Mouse (Mus musculus) Patski (cell line): ENCODE data around the gene Cdc26. TPM values are rescaled to one million over a fixed set of nuclear protein-coding genes. Genes with fewer than 3 reads are reported as not detected.
A peak's percentile ranks its signal among the peaks of the same experiment; 100 is the strongest.

Experiments used
- ATAC-seq: fragments of 100-300 bp; one replicate; pipeline ENCODE4 v1.8.0; 2021
- CTCF ChIA-PET: fragments of 350-600 bp; sonication (Branson Sonifier 250); formaldehyde crosslinking; loops from one replicate; lab custom pipeline; 2022; ENCODE audit warnings: inconsistent platforms; lab: Charles Lee
- POLR2A ChIA-PET: fragments of 350-600 bp; sonication (Branson Sonifier 250); formaldehyde crosslinking; loops from one replicate; lab custom pipeline; 2022; ENCODE audit warnings: antibody characterized with exemption, inconsistent platforms; lab: Charles Lee
- DNase-seq: peaks from one replicate; pipeline ENCODE4 v3.0.0-alpha.2; 2011; ENCODE audit warnings: low read depth, low spot score
- H3K27me3 ChIP-seq: fragments of 371-371 bp; one replicate; pipeline ENCODE4 v1.5.1; 2021
- CTCF ChIP-seq: fragments of 100-300 bp; IDR thresholded peaks from one replicate; pipeline ENCODE4 v1.5.1; 2021
- in situ Hi-C: fragments of 300-500 bp; cut with MboI; formaldehyde crosslinking; loops from 3 replicates; pipeline ENCODE4 v1.11.1; 2018; ENCODE audit warnings: low pct_unique_long_range_greater_than_20kb, mixed read lengths
- polyA plus RNA-seq: library from polyadenylated mRNA; unstranded; gene quantifications from one replicate; pipeline ENCODE4 v1.2.3, GENCODE M21; 2021

The Cdc26 gene
- polyA plus RNA-seq, 1 experiment from 2014 or later, result 32.2 TPM

GRCm38 (mm10) chr4:62406133-62406532 is 2.3 kb downstream of the Cdc26 start:
- no peaks in the 10 kb centered on the region for H3K27me3 ChIP-seq
- ChIA-PET CTCF (interaction anchor here (1.1 kb wide), 1 partner anchor 9 kb away, joined by 3 read pairs; no protein-coding TSS in a partner anchor), POLR2A (no interaction called here)
- no peak for TF ChIP-seq CTCF
- in situ Hi-C loops, result loop anchor here (5.0 kb wide), 1 partner anchor 101 kb away; no protein-coding TSS in a partner anchor
- DNase-seq (no peak), ATAC-seq (no peak)

DNA sequence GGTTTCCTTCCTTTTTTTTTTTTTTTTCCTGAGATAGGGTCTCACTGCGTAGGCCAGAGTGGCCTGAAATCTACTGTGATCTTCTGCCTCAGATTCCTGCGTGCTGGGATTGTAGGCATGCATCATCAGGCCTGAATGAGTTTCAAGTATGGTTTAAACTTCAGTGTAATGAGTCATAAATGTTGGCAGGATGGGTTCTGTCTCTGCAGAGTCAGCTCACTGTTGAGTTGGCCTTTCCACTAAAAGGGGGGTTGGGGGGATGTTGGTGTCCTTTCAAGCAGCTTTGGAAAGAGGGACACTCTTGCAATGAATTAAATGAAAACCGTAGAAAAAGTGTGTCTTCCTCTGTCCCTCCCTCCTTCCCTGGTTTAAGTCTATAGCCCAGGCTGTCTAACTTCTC is 9.5 kb downstream of the Cdc26 start:
- peak; percentile 28 for DNase-seq
- TF ChIP-seq CTCF, result no peak
- ATAC-seq, result no peak
- POLR2A ChIA-PET, result no interaction called here
- CTCF ChIA-PET, result interaction anchor here (1.6 kb wide), 1 partner anchor 9 kb away, joined by 5 read pairs; no protein-coding TSS in a partner anchor
- in situ Hi-C loops, result no loop called here
- H3K27me3 ChIP-seq, result no peaks in the 10 kb centered on the region

GRCm38 (mm10) chr4:62397616-62398365 is 10.7 kb downstream of the Cdc26 start:
- ATAC-seq, result no peak
- DNase-seq, result no peak
- no peak for TF ChIP-seq CTCF
- POLR2A ChIA-PET, result interaction anchor here (0.7 kb wide), 1 partner anchor 98 kb away, joined by 3 read pairs; no protein-coding TSS in a partner anchor
- in situ Hi-C loops, result no loop called here
- CTCF ChIA-PET, result interaction anchor here (0.7 to 1.9 kb wide), 3 partner anchors 8 to 31 kb away, joined by 3 to 6 read pairs (median 3); partner anchors contain the start of genes Cdc26 and Prpf4
- no peaks in the 10 kb centered on the region for H3K27me3 ChIP-seq

DNA sequence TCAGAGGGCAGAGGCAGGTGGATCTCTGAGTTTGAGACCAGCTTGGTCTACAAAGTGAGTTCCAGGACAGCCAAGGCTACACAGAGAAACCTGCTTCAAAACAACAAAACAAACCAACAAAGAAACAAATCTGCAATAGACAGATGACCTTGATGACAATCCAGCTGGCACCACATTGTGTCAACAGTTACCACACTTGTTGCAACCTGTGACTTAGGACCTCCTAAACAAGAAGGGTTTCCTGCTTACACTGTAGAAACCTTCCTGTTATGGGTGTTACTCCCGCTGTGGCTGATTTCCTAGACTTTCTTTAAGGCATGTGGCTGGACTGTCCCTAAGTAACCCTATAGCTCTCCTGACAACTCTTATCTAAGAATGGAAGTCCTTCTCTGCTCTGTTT is 12.6 kb downstream of the Cdc26 start:
- in situ Hi-C loops, result no loop called here
- H3K27me3 ChIP-seq, result no peaks in the 10 kb centered on the region
- no peak for TF ChIP-seq CTCF
- ATAC-seq (no peak), DNase-seq (no peak)
- ChIA-PET CTCF (no interaction called here), POLR2A (no interaction called here)

- POLR2A ChIA-PET, result no interaction called here
- H3K27me3 ChIP-seq, result no peaks in the 10 kb centered on the region
- in situ Hi-C loops, result no loop called here
- CTCF ChIA-PET, result interaction anchor here (1.7 kb wide), 1 partner anchor 12 kb away, joined by 5 read pairs; no protein-coding TSS in a partner anchor
- no peak for ATAC-seq
- TF ChIP-seq CTCF, result no peak
- DNase-seq, result no peak
These were observed 15.0 kb downstream of the Cdc26 start for GRCm38 (mm10) chr4:62393459-62393858.

GRCm38 (mm10) chr4:62391892-62392291 is 16.6 kb downstream of the Cdc26 start:
- H3K27me3 ChIP-seq, result no peaks in the 10 kb centered on the region
- ATAC-seq (no peak), DNase-seq (no peak)
- CTCF ChIA-PET, result interaction anchor here (1.7 kb wide), 1 partner anchor 10 kb away, joined by 5 read pairs; no protein-coding TSS in a partner anchor
- no peak for TF ChIP-seq CTCF
- in situ Hi-C loops, result no loop called here
- POLR2A ChIA-PET, result no interaction called here

DNA sequence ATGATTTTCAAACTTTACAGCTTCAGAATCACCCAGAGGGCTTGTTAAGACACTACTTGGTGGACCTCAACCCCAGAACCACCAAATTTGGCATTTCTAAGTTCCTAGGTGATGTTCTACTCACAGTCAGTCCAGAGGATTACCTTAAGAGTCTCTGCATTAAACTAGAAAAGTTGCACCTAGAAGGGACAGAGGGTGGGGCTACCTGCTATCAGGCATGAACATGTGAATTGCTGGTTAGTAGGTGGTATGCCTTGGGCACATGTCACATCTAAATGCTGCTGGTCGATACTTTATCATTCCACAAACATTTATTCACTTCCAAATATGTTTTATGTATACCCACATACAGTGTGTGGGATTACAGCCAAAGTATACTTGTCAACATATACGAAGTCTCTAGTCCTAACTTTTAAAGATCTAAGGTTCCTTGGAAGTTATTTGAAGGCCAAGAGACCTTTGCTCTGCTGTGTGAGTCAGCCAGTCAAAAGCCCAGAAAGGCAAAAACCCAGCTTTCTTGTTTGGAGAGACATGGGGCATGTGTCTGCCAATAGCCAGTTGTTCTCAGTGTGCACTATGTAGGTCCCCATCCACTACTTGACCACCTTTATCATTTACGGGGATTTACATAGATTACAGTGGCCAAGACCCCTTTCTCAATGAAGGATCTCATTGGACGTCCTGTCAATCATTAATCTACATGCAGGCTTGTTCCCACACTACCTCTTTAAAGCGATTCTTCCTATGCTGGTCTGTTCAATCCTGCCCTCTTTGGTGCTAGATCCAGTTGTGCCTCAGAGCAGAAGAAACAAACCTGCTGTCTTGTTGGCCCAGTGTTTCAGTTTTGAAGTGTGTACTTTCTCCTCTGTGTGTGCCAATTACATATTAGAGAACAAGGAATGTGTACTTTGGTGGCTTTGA is 18.6 kb downstream of the Cdc26 start:
- DNase-seq (no peak), ATAC-seq (no peak)
- ChIA-PET CTCF (no interaction called here), POLR2A (no interaction called here)
- no peak for TF ChIP-seq CTCF
- no peaks in the 10 kb centered on the region for H3K27me3 ChIP-seq
- in situ Hi-C loops, result no loop called here

- TF ChIP-seq CTCF, result no peak
- CTCF ChIA-PET, result no interaction called here
- no peaks in the 10 kb centered on the region for H3K27me3 ChIP-seq
- ATAC-seq (no peak), DNase-seq (no peak)
- POLR2A ChIA-PET, result no interaction called here
- in situ Hi-C loops, result no loop called here
These were observed 23.0 kb downstream of the Cdc26 start for GRCm38 (mm10) chr4:62385439-62385838.

GRCm38 (mm10) chr4:62384159-62384558 is 24.3 kb downstream of the Cdc26 start:
- POLR2A ChIA-PET, result no interaction called here
- in situ Hi-C loops, result no loop called here

GRCm38 (mm10) chr4:62383752-62384151 is 24.7 kb downstream of the Cdc26 start:
- CTCF ChIA-PET, result no interaction called here
- H3K27me3 ChIP-seq, result no peaks in the 10 kb centered on the region
- no peak for ATAC-seq
- in situ Hi-C loops, result no loop called here
- POLR2A ChIA-PET, result no interaction called here
- no peak for TF ChIP-seq CTCF
- no peak for DNase-seq

More at GRCm38 (mm10) chr4:62384159-62384558, 24.3 kb downstream of the Cdc26 start:
- CTCF ChIA-PET, result no interaction called here
- H3K27me3 ChIP-seq, result no peaks in the 10 kb centered on the region
- DNase-seq (no peak), ATAC-seq (no peak)
- no peak for TF ChIP-seq CTCF

GRCm38 (mm10) chr4:62383207-62383606 is 25.2 kb downstream of the Cdc26 start:
- no peak for DNase-seq
- TF ChIP-seq CTCF, result no peak
- ATAC-seq, result no peak
- no peaks in the 10 kb centered on the region for H3K27me3 ChIP-seq
- CTCF ChIA-PET, result no interaction called here
- in situ Hi-C loops, result no loop called here
- POLR2A ChIA-PET, result no interaction called here
